Mouse (Mus musculus) myocyte (in vitro differentiated cells): ENCODE measurements around the gene Mcm9.

Experiments used
- CEBPB ChIP-seq: IDR thresholded peaks from 2 replicates; pipeline ENCODE4 v1.6.1; 2011; ENCODE audit warnings: mild to moderate bottlenecking, moderate library complexity; ENCODE audit not compliant: poor library complexity, insufficient read depth, severe bottlenecking
- E2F4 ChIP-seq: IDR thresholded peaks from one replicate; pipeline ENCODE4 v1.6.1; 2011; ENCODE audit warnings: mild to moderate bottlenecking, control low read depth, moderate library complexity; ENCODE audit not compliant: insufficient read depth
- MAX ChIP-seq: IDR thresholded peaks from one replicate; pipeline ENCODE4 v1.6.1; 2011; ENCODE audit warnings: low read depth, mild to moderate bottlenecking, control low read depth
- MYOD1 ChIP-seq, 3 experiments: IDR thresholded peaks; one replicate each; pipeline ENCODE4 v1.6.1; 2011; ENCODE audit warnings: control low read depth in 2 of 3, low read depth in 2 of 3, mild to moderate bottlenecking in 2 of 3, moderate library complexity in 1 of 3; ENCODE audit not compliant: insufficient read length in 2 of 3, control insufficient read depth in 1 of 3
- MYOG ChIP-seq, 3 experiments: IDR thresholded peaks; one replicate each; pipeline ENCODE4 v1.6.1; 2011; ENCODE audit warnings: control low read depth in 2 of 3, low read depth in 2 of 3, mild to moderate bottlenecking in 2 of 3; ENCODE audit not compliant: insufficient read length in 2 of 3, control insufficient read depth in 1 of 3, insufficient read depth in 1 of 3
- POLR2A ChIP-seq: IDR thresholded peaks from one replicate; pipeline ENCODE4 v1.6.1; 2011; ENCODE audit warnings: low read depth, mild to moderate bottlenecking, control low read depth, moderate library complexity; ENCODE audit not compliant: insufficient read length
- POLR2AphosphoS2 ChIP-seq: IDR thresholded peaks from one replicate; pipeline ENCODE4 v1.6.1; 2011; ENCODE audit warnings: low read depth, control low read depth; ENCODE audit not compliant: insufficient read length
- REST ChIP-seq: IDR thresholded peaks from one replicate; pipeline ENCODE4 v1.6.1; 2011; ENCODE audit warnings: mild to moderate bottlenecking, control low read depth, moderate library complexity; ENCODE audit not compliant: insufficient read depth, insufficient read length
- TCF12 ChIP-seq: IDR thresholded peaks from one replicate; pipeline ENCODE4 v1.6.1; 2011; ENCODE audit warnings: mild to moderate bottlenecking, control low read depth; ENCODE audit not compliant: poor library complexity, insufficient read depth, severe bottlenecking
- USF1 ChIP-seq: IDR thresholded peaks from one replicate; pipeline ENCODE4 v1.6.1; 2011; ENCODE audit warnings: low read depth, mild to moderate bottlenecking, control low read depth, moderate library complexity

GRCm38 (mm10) chr10:53493954-53494353, 136.3 kb downstream of the Mcm9 start:
- no peak for TF ChIP-seq POLR2A
- TF ChIP-seq MAX: no peak
- no peak for TF ChIP-seq E2F4
- TF ChIP-seq MYOD1 (IDR thresholded peaks at IDR 0.05; ENCODE audit: control insufficient read depth in 1 of 3, insufficient read length in 2 of 3, low read depth in 2 of 3): no peak
- TF ChIP-seq TCF12: no peak
- TF ChIP-seq POLR2AphosphoS2: no peak
- TF ChIP-seq USF1: no peak
- TF ChIP-seq MYOG (IDR thresholded peaks at IDR 0.05; ENCODE audit: control insufficient read depth in 1 of 3, insufficient read depth in 1 of 3, insufficient read length in 2 of 3, low read depth in 2 of 3): no peak
- TF ChIP-seq REST: no peak
- TF ChIP-seq CEBPB: no peak
